Mouse (Mus musculus) left cerebral cortex, postnatal 25 days (tissue): ENCODE data around the gene Loxl3. TPM values are rescaled to one million over a fixed set of nuclear protein-coding genes. Genes with fewer than 3 reads are reported as not detected.

Experiments
- microRNA-seq, 2 experiments: library from miRNA; unstranded; fragments of <30 nt; microRNA quantifications; one replicate each; pipeline ENCODE4 v1.2.0; 2022
- total RNA-seq, 2 experiments: library from RNA; stranded (reverse); gene quantifications; 2 replicates each; pipeline ENCODE4 v1.2.3; 2021

The Loxl3 gene
- total RNA-seq, 2 experiments from 2014 or later: 1.9 to 2.7 TPM

Small RNA genes within 50 kb of the gene (microRNA-seq; reads per million reads assigned to microRNA genes)
- gene Mir3470a: 0 reads per million in 2 experiments
- 0 reads per million in 2 experiments for gene Mir7040

Other genes with a start within 250 kb of the Loxl3 start
- gene Sema4f, start 94.4 kb upstream of the Loxl3 start, total RNA-seq: 10 to 100 TPM; 37.5 to 40.6 TPM
- gene M1ap, start 87.3 kb upstream of the Loxl3 start, total RNA-seq: not detected
- gene Dok1, start 702 bp upstream of the Loxl3 start, total RNA-seq: 1 to 10 TPM; 1.1 to 1.6 TPM
- 100 to 1,000 TPM; 100 to 114 TPM for gene Aup1, start 20.3 kb downstream of the Loxl3 start, total RNA-seq
- 10 to 100 TPM; 42.9 to 45.4 TPM for gene Htra2, start 21.1 kb downstream of the Loxl3 start, total RNA-seq
- gene Dqx1, start 23.7 kb downstream of the Loxl3 start, total RNA-seq: under 1 TPM; 0.25 to 0.99 TPM
- gene Tlx2, start 36.1 kb downstream of the Loxl3 start, total RNA-seq: not detected
- gene Pcgf1, start 43.7 kb downstream of the Loxl3 start, total RNA-seq: 10 to 100 TPM; 21.3 to 24.4 TPM
- gene Lbx2, start 52.2 kb downstream of the Loxl3 start, total RNA-seq: under 1 TPM in 1 of 2 experiments, not detected in 1; 0.46 TPM
- gene Ccdc142, start 67.4 kb downstream of the Loxl3 start, total RNA-seq: 1 to 10 TPM; 3.2 to 4.1 TPM
- 1 to 10 TPM; 3.9 to 5.0 TPM for gene Gm42688, start 67.4 kb downstream of the Loxl3 start, total RNA-seq
- 10 to 100 TPM; 60.3 to 66.6 TPM for gene Mrpl53, start 74.9 kb downstream of the Loxl3 start, total RNA-seq
- gene Mogs, start 81.3 kb downstream of the Loxl3 start, total RNA-seq: 10 to 100 TPM; 27.2 to 28.0 TPM
- 10 to 100 TPM; 36.7 to 48.7 TPM for gene Wbp1, start 87.4 kb downstream of the Loxl3 start, total RNA-seq
- gene Ino80b, start 91.3 kb downstream of the Loxl3 start, total RNA-seq: 10 to 100 TPM; 11.2 to 21.3 TPM
- gene Rtkn, start 101.3 kb downstream of the Loxl3 start, total RNA-seq: 10 to 100 TPM; 51.2 to 76.8 TPM
- 10 to 100 TPM; 28.8 to 29.1 TPM for gene Wdr54, start 122.2 kb downstream of the Loxl3 start, total RNA-seq
- 10 to 100 TPM; 28.8 to 30.2 TPM for gene 1700003E16Rik, start 122.2 kb downstream of the Loxl3 start, total RNA-seq
- gene Dctn1, start 131.7 kb downstream of the Loxl3 start, total RNA-seq: 100 to 1,000 TPM; 329 to 365 TPM
- 1 to 10 TPM; 2.3 to 2.5 TPM for gene Slc4a5, start 185.7 kb downstream of the Loxl3 start, total RNA-seq